Mouse (Mus musculus): ENCODE results near the gene Bcl9.

Gene Bcl9

GRCm38 (mm10) chr3:97297553-97298432 is at the start of gene Bcl9:
TSS of gene Bcl9 (minus strand) at chr3:97297917.
- in situ Hi-C loops (cut with MboI; ENCODE audit: unreplicated experiment in 2 of 2), result no loop called here

GRCm38 (mm10) chr3:97339193-97339576 is 41.5 kb upstream of the Bcl9 start:
- in situ Hi-C loops (cut with MboI; ENCODE audit: unreplicated experiment in 2 of 2), result loop anchor here (5.0 to 25.0 kb wide), 5 partner anchors 152 to 527 kb away; no protein-coding TSS in a partner anchor

GRCm38 (mm10) chr3:97338522-97339192 is 40.9 kb upstream of the Bcl9 start:
- in situ Hi-C loops (cut with MboI; ENCODE audit: unreplicated experiment in 2 of 2), result loop anchor here (5.0 to 25.0 kb wide), 5 partner anchors 151 to 526 kb away; no protein-coding TSS in a partner anchor

DNA sequence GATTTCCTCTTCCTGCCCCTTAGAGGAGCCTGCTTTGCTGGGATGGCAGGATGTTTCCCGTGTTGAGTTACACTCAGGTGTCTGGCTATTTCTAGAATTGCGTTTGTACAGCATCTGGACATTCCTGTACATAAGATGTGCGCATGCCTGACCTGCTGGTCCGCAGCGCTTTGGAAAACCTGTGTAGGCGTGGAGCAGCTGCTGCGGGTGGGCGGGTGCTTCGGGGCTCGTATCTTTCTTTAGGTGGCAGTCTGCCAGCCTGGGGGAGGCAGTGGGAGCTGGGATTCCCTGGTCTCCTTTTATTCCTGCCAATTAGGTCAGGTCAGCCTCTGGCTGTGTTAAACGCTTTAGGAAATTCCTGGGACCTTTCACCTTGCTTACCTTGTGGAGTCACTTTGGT is 39.6 kb upstream of the Bcl9 start:
- in situ Hi-C loops (cut with MboI; ENCODE audit: unreplicated experiment in 2 of 2), result loop anchor here (5.0 to 25.0 kb wide), 5 partner anchors 150 to 525 kb away; no protein-coding TSS in a partner anchor

DNA sequence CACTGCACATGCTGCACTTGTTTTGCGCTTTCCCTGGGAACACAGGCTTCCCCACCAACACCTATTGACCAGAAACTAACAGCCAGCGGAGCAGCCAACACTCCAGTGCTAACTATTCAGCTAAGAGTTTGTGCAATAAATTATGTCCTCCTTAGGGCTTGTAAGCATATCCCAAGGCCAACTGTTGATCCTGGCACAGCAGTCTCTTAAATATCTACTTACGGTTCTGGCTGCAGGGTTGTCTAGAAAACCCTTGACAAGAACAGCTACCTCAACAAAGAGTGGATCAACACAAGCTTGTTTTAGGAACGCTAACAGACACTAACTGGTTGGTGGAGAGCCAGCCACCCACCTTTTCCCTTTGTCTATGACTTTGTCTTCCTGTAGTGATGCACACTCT is 38.6 kb upstream of the Bcl9 start:
- in situ Hi-C loops (cut with MboI; ENCODE audit: unreplicated experiment in 2 of 2), result loop anchor here (5.0 to 25.0 kb wide), 5 partner anchors 149 to 524 kb away; no protein-coding TSS in a partner anchor

GRCm38 (mm10) chr3:97334618-97335017 is 36.9 kb upstream of the Bcl9 start:
- in situ Hi-C loops (cut with MboI; ENCODE audit: unreplicated experiment in 2 of 2), result loop anchor here (5.0 to 25.0 kb wide), 5 partner anchors 147 to 522 kb away; no protein-coding TSS in a partner anchor

GRCm38 (mm10) chr3:97332172-97332571 is 34.5 kb upstream of the Bcl9 start:
- in situ Hi-C loops (cut with MboI; ENCODE audit: unreplicated experiment in 2 of 2), result loop anchor here (10.0 to 25.0 kb wide), 2 partner anchors 517 to 520 kb away; no protein-coding TSS in a partner anchor

DNA sequence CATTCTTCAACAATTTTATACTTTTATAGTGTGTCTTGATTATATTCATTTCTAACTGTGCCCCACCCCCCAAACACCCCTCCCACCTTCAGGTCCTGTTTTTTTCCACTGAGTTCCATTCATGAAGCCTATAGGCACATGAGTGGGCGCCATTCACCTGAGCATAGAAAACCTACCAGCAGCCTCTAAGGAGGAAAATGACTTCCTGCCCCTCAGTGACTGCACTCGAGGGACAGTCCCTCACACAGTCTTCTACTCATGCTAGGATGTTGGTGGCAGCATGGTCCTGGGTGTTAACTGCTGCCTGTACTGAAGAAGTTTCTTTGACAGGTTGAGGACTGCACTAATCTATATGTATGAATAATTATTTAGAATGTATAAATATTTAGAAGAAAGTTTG is 30.1 kb upstream of the Bcl9 start:
- in situ Hi-C loops (cut with MboI; ENCODE audit: unreplicated experiment in 2 of 2), result loop anchor here in 1 of 2 experiments (25.0 kb wide), 1 partner anchor 516 kb away; no protein-coding TSS in a partner anchor

DNA sequence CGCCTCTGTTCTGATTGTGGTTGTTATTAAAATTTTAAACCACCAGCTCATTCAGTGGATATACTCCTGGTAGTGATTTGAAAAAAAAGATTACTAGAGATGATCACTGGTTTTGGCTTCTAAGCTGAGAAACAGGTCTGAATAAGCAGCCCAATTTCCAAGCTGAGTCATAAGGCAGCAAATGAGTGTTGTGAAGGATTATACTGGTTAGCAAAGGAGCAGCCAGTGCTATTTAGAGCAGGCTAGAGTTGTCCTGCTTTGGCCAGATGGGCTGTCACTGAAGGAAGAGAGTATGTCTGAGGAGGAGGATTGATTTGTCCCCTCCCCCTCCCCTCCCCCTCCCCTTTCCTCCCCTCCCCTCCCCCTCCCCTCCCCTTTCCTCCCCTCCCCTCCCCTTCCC is 29.6 kb upstream of the Bcl9 start:
- in situ Hi-C loops (cut with MboI; ENCODE audit: unreplicated experiment in 2 of 2), result loop anchor here in 1 of 2 experiments (25.0 kb wide), 1 partner anchor 515 kb away; no protein-coding TSS in a partner anchor

DNA sequence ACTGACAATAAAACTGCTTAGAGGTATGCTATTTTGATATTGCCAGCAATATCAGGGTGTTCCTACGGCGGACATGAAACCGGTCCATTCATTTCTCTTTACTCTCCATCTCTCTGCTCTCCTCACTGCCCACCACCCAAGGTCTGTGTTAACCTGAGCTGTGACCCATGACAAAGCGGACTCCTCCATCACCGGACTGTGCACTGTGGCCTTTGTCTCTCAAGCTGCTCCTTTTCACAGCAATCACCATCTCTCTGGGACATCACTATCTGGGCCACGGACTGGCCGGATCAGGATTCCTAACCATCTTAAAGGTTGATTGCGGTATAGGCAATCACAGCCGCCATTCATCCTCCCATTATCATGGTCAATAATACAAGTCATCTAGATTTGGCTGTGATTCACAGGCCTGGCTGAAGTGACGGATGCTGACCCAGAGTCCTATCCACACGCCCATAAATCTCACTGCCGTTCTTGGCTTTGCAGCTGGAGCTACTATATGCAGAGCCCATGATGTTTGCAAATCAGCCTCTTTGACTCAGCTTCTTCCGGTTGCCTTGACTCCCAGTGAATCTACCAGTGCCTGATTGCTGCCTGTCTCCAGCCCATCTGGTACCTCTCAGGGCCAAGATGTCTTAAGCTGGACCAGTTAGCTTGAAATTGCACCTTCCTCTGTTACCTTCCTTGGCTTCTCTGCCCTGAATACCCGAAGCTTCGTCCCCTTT is 28.1 kb upstream of the Bcl9 start:
- in situ Hi-C loops (cut with MboI; ENCODE audit: unreplicated experiment in 2 of 2), result loop anchor here in 1 of 2 experiments (25.0 kb wide), 1 partner anchor 513 kb away; no protein-coding TSS in a partner anchor

DNA sequence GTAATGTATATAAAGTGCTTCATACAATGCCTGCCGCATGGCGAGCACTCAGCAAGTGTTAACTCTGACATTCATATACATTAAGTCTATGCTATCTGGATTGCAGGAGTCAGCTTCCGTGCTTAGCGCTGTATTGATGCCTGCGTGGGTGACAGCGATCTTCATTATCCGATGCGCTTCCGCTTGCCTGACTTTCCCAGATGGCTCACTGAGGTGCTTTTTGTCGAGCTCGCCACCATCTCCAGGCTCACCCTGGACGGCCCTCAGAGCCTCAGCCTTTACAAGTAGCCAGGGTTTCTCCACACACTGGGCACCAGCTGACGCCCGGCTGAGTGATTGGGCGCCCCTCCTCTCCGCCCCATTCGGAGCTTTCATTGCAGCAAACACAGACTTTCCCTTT is 26.3 kb upstream of the Bcl9 start:
- in situ Hi-C loops (cut with MboI; ENCODE audit: unreplicated experiment in 2 of 2), result no loop called here

DNA sequence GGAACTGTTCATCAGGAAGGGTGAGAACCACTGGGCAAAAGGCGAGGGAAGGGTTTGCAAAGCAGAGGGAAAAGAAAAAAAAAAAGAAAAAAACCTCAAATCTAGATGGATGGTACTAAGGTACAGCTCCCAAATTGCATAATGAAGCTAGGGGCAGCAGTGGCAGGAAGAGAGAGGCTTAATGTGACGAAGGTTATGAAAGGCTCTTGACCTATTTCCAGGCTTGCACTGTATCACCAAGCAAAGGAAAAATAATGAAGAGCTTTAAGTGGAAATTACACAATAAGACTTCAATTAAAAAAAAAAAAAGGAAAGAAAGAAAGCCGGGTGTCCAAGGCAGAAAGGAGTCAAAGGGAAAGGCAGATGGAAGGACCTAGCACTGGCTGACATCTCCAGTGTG is 19.6 kb upstream of the Bcl9 start:
- in situ Hi-C loops (cut with MboI; ENCODE audit: unreplicated experiment in 2 of 2), result no loop called here

- in situ Hi-C loops (cut with MboI; ENCODE audit: unreplicated experiment in 2 of 2), result no loop called here
These were observed 15.7 kb upstream of the Bcl9 start for GRCm38 (mm10) chr3:97313431-97313830.

DNA sequence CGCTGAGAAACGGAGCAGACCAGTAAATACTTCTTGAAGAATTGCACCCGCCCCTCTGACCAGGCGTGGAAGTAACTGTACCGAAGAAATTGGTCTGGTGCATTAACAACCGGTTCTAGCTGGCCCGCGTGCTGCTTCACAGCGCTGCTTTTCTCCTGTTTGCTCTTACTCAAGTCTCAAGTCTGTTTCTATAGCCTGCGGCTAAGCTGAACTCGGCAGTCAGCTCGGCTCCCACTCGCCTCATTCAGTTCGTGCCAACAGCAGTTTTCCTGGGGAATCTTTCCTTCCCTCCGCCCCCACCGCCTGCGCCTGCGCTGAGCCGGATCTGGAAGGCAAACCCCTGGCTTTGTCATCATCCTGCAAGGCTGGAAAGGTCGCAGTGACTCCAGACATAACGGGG is 14.3 kb upstream of the Bcl9 start:
- in situ Hi-C loops (cut with MboI; ENCODE audit: unreplicated experiment in 2 of 2), result no loop called here

DNA sequence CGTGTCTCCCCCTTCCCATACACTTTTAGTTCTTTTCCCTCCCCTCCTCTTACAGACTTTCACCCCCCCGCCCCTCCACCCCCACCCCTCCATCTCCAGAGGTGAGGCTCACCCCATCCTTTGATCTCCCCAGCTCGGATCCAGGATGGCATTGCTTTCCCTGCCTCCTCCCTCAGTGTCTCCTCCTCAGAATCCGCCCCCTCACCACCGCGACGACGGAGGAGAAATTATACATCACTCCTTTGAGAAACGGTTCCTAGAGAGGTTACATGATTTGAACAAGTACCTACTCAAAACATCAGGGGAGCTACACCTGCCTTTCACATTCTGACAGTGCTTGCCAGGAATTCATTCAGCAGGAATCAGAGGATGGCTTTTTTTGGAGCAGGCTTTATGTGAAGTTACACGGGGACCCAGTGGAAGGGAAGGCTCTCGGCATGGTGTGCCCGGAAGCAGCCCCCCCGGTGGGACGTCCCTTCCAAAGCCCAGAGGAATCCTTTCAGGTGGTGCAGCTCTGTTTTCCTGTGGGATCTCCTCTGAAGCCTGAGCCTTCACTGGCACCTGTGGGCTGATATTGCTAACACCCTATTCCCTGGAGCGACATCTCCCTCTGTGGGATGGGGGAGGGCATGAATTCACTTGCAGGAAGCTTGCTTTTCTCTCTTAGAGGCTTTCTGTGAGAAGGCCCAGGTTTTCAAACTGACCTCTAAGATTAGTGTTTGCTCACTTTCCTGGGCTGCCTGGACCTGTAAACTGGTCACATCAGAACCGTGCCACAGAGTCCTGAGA is 12.2 kb upstream of the Bcl9 start:
- in situ Hi-C loops (cut with MboI; ENCODE audit: unreplicated experiment in 2 of 2), result no loop called here

DNA sequence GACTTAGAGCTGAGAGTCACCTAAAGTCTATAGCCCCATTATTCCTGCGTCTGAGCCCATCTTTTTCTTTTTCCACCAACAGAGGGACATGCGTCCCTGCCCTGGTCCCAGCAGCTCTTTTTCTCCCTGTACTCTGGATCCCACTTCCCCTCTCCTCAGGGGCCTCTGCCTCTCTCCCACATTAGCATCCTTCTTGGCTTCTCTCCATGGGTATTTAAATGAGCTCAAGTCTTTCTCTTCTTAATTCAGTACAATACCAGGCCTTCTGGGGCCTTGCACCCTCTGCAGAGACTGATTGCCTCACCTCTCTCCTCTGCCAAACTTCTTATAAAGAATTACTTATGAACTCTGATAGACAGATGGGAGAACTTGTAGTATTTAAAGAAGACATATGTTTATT is 10.7 kb upstream of the Bcl9 start:
- in situ Hi-C loops (cut with MboI; ENCODE audit: unreplicated experiment in 2 of 2), result no loop called here

GRCm38 (mm10) chr3:97305907-97306306 is 8.2 kb upstream of the Bcl9 start:
- in situ Hi-C loops (cut with MboI; ENCODE audit: unreplicated experiment in 2 of 2), result no loop called here

DNA sequence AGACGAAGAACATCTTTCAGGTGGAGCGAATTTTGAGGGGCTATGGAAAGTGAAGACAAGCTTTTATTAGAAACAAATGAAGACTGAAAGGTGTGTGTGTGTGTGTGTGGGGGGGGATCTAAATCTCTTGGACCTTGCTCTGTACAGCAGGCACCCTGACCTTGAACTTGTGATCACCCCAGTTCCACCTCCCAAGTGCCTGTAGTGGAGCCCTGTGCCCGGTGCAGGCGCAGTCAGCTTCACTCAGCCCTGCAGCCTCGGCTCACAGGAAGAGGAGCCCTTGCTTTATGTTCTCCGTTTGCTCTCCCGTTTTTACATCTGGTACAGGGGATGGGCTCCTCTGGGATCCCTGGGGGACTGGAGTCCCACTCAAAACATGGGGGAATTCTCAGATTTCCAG is 3.9 kb upstream of the Bcl9 start:
- in situ Hi-C loops (cut with MboI; ENCODE audit: unreplicated experiment in 2 of 2), result no loop called here

- in situ Hi-C loops (cut with MboI; ENCODE audit: unreplicated experiment in 2 of 2), result no loop called here
These were observed 2.7 kb upstream of the Bcl9 start for GRCm38 (mm10) chr3:97300370-97300769.

DNA sequence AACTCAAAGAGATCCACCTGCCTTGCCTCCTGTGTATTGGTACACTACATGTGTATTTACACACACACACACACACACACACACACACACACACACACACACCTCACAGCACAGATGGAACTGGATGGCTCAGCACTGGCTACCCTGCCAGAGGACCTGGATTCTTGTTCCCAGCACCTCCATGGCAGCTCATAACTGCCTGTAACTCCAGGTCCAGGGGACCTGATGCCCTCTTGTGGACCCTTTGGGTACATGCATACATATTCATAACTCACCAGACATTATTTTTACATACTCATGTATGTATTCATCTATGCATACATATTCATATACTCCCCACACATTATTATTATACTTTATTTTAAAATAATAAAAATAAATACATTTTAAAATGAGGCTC is 2.2 kb upstream of the Bcl9 start:
- in situ Hi-C loops (cut with MboI; ENCODE audit: unreplicated experiment in 2 of 2), result no loop called here

Data from v-Abl transformed pro-B cells (cell line).